Mouse (Mus musculus) common myeloid progenitor, adult 5-6 weeks (primary cell): ENCODE results near the gene Cachd1. TPM values are rescaled to one million over a fixed set of nuclear protein-coding genes. Genes with fewer than 3 reads are reported as not detected.

Experiments used
- ATAC-seq: replicated peaks from 2 replicates; pipeline ENCODE4 v1.8.0; 2016; ENCODE audit warnings: low read depth, mild to moderate bottlenecking, moderate TSS enrichment, inconsistent platforms; ENCODE audit not compliant: poor library complexity, severe bottlenecking
- total RNA-seq: library from RNA; stranded (forward); fragments of 200-1000, 187-1606 nt; gene quantifications from 2 replicates; pipeline ENCODE4 v1.2.3, GENCODE M21; 2017

The Cachd1 gene
- total RNA-seq, 1 experiment from 2014 or later: 3.1 TPM

- no peak for ATAC-seq
Observed at GRCm38 (mm10) chr4:100857411-100857869, 81.0 kb downstream of the Cachd1 start.

GRCm38 (mm10) chr4:100863861-100864428 lies 87.5 kb downstream of the Cachd1 start:
- ATAC-seq: no peak

- ATAC-seq: no peak
Observed at GRCm38 (mm10) chr4:100865423-100865822, 88.9 kb downstream of the Cachd1 start.

DNA sequence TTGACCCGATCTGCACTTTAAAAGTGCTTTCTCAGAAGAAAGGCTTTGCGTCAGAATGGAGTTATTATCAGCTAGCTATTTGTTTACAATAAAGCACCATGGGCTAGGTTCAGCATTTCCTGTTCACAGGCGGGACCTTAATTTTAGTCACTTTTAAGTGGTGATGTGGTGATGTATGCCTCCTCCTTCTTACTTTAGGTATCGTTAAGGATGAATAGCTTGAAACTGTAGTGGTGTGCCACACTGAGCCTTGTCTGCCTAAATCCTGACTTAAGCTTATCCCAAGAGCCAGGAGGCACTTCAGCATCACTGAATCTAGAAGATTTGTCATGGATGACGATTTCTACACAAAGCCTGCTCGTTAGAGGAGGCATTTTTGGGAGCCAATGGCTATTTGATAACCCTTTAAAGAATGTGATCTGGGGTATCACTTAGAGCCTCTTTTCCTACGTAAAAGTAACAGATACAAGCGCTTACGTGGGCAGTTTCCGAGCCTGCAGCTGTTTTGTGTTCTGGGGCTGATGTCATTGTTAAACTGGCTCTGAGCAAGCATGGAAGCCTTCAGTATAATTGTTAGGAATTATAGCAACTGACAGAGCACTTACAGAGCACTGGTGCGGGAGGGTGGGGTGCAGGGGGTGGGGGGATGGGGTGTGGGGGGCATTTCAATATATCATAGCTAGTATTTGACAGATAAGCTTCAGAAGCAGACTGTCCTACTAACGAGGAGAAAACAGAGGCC lies 89.7 kb downstream of the Cachd1 start:
- no peak for ATAC-seq

DNA sequence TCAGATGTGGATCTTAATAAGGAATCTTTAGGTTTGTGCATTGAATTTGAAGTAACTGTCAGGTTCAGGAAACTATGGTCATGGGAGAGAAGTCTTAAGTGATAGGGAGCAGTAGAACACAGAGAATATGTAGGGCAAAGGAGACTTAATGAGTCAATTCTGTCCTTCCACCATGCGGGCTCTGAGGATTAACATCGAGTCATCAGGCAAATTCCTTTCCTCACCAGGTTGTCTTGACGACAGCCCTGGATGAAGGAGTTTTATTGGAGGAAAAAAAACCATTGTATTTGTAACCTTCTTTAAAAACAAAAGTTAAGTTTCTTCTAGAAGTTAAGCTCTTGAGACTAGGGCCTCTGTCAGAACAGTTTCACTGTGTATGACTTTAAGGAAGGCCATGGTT lies 100.9 kb downstream of the Cachd1 start:
- ATAC-seq: no peak

DNA sequence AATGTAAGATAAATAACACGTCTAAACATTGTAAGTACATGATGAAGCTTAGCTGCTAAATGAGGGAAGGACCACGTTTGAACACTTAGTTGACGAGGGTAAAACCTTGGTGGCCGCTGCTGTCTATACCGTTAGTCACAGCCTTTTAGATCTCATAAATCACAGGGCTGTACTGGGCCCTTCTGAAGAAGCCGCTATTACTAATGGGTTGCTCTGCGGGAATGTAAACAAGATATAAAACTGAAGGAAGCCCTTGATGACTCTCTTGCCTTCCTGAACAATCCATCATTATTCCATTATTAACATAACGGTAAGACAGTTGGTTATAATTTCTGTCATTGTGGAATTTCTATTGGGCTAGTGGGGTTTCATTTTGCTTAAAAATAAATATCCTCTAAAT lies 102.9 kb downstream of the Cachd1 start:
- ATAC-seq: no peak

GRCm38 (mm10) chr4:100880075-100880474 lies 103.6 kb downstream of the Cachd1 start:
- no peak for ATAC-seq

DNA sequence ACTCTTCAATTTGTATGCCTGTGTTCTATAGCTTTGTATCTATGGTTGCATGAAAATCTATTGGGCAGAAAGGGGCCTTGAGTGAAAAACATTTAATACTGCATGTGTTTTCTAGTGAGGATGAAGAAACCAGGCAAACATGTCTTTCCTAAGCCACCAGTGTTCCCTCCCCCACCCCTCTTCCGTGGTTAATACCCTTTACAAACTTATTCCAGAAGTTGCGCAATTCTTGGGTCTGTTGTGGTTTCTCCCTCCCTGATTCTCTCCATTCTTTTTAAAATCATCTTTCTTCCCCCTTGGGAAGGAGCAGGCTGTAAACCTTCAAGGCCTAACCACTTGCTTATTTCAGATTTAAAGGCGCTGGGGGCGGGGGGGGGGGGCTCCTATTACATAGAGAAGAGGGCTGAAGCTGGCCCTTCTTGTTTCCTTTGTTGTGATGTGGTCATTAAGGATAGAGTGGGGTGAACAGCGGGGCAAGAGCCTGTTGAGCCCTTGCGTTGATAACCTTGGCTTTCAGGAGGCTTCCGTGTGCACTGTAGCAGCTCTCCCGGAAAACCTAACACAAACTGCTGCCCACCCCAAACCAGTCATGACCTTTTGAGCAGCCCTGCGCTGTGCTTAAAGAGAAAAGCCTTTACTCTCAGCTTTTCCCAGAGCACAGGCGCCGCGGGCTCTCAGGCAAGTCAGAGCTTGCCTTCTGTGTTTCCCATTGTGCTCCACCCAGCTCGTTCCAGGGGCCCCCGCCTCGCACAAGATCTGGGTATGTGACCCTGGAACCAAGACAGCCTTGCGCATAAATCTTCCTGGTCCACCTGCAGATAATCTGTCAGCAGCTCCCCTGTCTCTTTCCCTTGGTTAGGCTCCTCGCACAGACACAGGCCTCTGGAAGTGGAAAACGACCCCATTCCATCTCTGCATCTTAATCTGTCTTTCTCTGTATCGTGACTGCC lies 109.6 kb downstream of the Cachd1 start:
- no peak for ATAC-seq

DNA sequence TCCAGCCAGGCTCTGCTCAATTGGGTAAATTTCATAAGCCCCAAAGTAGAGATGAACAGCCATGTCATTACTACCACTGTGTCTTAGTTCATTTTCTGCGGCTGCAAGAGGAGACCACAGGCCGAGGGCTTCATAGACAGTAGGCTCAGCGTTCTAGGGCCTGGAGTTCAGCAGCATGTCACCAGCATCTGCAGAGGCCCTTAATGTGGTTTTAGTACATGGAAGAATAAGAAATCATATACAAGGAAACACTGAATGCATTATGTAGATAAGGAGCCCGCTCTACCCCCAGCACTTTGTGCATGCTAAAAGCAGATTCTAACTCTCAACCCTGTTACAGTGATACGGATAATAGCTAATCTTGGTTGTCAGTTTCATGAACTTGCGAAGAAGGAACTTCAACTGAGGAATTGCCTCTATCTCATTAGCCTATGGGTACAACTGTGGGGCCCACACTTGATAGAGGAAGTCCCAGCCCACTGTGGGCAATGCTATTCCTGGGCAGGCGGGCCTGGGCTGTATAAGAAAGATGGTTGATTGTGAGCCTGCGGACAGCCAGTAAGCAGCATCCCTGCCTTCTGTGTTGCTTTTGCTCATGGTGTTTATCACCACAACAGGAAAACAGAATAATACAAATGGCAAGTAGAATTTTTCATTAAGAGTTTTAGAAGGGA lies 110.4 kb downstream of the Cachd1 start:
- peak; percentile 96 for ATAC-seq

DNA sequence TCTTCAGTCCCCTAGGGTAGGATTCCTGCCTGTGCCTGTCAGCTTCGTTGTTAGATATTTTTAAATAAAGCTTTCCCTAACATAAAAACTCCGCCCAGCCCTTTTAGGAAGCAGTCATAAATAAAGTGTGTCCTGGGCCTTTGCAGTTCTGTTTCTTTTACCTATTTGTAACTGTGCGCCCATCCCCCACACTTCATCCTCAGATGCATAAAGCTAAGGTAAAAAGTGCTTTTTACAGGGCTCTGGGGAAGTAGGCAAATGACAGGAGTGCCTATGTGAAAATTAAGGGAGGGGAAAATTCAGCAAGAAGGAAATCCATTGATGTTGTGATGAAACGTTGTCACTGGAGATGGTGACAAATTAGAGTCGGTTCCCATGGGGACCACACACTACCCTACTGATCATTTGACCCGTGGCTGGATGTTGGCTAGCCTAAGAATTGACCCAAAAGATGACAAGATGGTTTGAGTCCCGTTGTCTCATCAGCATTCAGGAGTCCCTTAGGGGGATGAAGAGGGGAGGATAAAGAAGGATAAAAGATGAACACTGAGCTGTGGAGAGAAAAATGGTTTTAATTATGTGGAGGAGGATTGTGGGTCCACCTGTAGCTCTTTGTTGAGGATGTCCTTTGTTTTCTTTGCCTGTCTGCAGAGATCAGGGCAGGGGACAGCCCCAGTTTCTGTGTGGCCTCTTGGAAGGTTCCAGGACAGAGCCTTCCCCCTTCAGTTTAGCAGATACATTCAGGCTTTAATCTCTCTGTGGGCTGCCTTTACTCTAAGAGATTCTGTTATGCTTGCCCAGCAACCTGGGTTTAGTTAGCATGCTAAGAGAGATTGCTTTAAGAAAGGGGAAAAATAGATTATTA lies 113.9 kb downstream of the Cachd1 start:
- ATAC-seq: no peak

DNA sequence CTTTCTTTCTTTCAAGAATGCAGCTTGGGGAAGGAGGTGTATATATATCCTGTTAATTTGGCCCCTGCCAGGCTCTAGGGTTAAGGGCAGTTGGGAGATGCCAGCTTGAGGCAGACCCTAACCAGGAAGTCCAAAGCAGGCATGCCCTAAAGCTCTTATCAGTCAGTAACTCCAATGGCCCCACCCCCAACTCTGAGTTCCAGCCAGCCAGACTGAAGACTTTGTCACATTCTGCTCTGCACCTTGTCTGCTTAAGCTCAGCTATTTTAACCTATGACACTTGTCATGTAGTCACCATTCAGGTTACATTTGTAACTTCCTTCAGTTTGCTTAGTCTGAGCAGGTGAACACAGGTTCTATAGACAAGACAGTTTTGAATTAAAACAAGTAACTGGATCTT lies 117.3 kb downstream of the Cachd1 start:
- ATAC-seq: no peak

DNA sequence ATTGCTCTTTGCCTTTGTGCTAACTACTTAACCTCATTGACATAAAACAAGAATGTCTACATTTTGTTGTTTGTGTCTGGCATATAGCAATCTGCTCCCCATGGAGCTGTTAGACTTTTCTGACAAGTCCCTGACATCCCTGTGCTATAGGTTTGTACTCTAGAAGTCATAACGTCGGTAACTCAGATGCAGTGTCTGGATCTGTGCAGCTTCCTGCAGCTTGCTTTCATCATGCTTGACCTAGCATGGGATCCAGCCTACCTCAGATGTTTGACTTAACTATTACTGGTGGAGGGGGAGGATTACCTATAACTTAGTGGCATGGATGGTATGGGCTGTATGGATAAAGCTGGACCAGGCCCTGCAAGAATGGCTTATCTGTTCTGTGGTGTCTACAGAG lies 117.7 kb downstream of the Cachd1 start:
- no peak for ATAC-seq

DNA sequence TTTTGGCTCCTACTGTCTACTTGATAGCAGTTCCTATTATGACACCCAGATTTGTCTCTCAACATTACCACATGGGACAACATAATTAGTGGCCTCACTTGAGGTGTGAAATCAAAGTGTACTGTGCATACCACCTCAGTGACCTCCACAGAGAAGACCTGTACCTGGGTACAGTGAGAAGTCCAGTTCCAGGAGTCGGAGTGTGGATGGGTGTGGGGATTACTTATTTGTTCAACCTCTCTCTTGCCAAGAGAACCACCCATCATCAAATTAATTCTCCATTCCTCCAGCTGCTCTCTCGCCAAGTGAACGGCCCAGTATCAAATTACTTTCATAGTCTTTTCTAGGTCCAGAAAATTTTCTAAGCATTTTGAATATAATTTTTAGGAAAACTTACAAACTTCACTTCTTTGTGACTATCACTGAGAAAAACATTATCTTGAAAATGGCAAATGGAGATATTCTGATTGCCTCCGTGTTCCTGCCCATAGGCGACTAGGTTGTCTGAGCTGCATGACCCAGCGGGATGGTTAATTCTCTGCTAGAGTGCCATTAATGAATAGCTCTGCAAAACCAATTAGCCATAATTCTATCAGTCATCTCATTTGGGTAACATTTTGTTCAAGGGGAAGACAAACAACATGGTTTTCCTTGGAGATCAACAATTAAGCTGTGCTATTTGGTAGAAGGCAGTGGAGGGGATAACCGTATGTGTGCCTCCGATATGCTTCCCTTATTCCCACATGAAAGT lies 120.0 kb downstream of the Cachd1 start:
- ATAC-seq: no peak

DNA sequence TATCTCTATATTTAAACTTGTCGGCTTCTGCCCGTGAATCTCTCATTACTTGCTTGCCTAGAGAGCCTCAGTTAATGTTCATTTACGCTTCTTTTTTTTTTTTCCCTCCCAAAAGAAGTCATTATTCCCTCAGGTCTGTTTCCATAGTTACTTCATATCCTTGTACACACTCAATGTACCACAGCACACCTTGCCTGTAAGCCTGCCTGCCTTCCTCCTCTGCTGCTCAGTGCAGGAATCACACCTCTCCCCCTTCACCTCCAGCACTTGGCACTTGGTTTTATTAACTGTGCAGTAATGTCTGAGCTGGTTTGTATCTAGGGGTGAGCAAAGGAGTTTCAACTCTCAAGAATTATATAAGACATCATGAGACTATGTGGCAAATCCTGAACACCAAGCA lies 121.5 kb downstream of the Cachd1 start:
- ATAC-seq: no peak

- no peak for ATAC-seq
Observed at GRCm38 (mm10) chr4:100909694-100910340, 133.3 kb downstream of the Cachd1 start.

- no peak for ATAC-seq
Observed at GRCm38 (mm10) chr4:100910605-100911330, 134.3 kb downstream of the Cachd1 start.

DNA sequence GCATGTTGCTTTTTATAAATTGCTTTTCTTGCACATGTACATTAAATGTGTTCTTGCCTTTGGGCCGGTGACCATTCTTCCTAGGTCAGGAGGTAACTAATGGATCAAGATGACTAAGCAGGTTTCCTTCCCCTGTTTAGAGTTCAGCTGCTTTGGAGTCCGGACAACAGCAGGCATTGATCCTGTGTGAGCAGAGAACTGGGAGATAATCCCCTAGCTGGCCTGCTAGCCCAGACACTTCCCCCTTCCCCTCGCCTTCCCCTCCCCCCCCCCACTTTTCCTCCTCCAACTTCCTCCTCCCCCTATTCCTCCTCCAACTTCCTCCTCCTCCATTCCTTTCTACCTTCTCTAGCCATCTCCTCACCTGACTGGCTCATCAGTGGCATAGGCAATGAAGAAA lies 135.2 kb downstream of the Cachd1 start:
- no peak for ATAC-seq

DNA sequence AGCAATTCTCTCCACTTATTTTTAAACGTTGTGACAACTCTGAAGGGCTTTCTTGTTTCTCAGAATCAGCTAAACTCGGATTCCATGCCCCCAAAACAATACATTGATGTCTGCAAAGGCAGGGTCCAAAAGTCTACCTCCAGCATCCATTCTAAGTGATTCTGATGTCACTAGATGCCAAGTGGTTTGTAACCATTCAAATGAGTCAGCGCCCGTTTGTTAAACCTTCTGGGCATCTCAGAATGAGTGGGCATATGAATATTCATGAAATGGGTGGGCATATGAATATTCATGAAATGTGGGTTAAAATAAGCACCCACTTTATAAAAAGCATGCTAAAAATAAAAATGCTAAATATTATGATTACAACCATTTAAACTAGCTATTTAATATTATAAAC lies 137.2 kb downstream of the Cachd1 start:
- ATAC-seq: no peak
